Mouse (Mus musculus) Muller cell, postnatal 12 days (primary cell): ENCODE data around the gene Sorl1.
"Not testable (repeated sequence)": the region's sequence is repeated elsewhere in the genome, so short reads cannot be mapped to it uniquely, and the experiment has no call there.

Source experiments
- DNase-seq: peaks from one replicate; pipeline ENCODE4 v3.0.0-alpha.2; 2015; ENCODE audit errors: inconsistent ontology term

The Sorl1 gene

GRCm38 (mm10) chr9:42094028-42094551 is 30.0 kb downstream of the Sorl1 start:
- no peak for DNase-seq

DNA sequence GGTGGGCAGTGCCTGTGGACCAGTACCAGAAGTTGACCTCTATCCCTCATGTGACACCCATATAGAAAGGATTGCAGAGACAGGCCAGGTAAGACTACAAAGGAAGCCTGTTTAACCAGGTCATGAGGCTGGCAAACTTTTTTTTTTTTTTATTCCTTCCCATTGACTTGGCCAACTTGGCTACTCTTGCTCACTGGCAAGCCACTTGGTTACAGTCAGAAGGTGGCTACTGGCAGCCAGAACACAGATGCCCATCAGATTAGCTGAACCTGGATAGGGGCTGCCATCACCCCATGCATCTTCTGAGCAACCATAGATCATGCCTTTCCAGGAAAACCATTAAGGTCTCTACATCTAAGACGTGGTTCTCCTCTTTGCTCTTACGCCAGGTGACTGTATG is 31.3 kb downstream of the Sorl1 start:
- no peak for DNase-seq

DNA sequence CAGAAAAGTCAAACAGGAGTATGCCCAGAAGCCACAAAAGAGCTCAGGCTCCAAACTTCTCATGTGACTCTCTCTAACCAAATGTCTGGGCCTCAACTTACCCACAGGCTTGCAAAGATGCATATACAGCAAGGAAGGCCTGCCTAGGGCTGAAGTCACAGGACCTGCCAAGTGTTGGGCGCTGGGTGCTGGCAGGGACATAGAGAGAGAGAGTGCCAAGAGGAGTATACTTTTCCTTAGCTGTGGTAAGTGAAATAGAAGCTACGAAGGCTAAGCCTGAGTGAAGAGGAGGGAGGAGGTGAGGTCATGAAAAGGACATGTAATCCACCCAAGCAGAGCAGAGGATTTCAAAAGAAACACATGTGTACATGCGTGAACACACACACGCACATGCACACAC is 32.5 kb downstream of the Sorl1 start:
- DNase-seq: no peak

GRCm38 (mm10) chr9:42087921-42088320 is 36.2 kb downstream of the Sorl1 start:
- peak; percentile 86 for DNase-seq

DNA sequence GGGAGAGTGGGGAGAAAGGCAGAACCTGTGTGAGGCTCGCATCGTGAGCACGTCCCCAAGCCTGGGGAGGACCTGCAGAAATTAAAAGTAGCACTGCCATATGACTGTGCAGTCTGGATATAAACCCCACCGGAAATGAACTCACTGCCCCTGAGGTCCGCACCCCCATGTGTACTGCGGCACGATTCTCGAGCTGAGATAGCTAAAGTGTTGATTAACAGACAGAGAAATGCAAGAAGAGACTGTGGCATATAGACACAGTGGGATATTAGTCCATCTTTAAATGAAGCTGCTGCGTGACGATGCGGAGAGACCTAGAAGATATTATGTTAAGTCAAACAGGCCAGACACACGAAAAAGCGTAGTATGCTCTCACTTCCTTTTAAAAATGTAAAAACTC is 38.1 kb downstream of the Sorl1 start:
- DNase-seq: no peak

- DNase-seq: peak; percentile 13
Observed at GRCm38 (mm10) chr9:42083661-42084067, 40.4 kb downstream of the Sorl1 start.

DNA sequence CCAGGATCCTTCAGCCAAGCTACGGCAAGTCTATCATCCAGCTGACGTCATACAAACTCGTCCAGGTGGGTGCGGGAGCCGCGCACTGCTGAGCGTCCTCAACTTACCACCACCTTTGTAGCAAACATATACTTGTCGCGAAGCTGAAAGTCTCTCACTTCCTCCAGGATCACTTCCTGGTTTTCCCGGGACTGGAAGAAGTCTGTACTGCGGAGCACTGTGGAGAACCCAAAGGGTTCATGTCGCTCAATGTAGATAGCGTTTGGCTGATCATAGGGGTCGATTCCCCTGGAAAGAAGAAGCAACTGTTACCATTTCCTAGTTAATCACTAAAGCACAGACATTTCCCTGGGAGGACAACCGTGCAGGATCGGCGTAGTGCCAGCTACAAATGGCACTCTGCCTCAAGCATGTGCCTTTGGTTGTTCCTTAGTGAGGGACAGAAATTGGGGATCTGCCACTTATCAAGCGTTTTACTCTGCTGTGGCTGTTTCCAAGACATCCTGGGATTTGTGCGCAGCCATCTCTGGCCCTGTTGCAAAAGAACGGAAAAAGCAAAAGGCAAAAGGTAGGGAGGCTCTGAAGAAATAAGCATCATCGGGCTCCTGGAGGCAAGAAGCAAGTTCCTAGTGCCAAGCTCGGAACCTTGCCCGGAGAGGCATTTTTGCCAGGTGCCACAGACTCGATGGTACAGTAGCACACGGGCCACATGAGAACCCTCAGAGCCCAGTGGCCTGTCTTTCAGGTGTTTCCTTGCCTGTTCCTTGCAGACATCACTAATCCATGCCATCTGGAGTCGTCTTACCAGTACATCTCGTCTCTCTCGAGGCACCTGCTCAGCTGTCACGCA is 42.2 kb downstream of the Sorl1 start:
- DNase-seq: no peak

GRCm38 (mm10) chr9:42080671-42081070 is 43.4 kb downstream of the Sorl1 start:
- DNase-seq: no peak

DNA sequence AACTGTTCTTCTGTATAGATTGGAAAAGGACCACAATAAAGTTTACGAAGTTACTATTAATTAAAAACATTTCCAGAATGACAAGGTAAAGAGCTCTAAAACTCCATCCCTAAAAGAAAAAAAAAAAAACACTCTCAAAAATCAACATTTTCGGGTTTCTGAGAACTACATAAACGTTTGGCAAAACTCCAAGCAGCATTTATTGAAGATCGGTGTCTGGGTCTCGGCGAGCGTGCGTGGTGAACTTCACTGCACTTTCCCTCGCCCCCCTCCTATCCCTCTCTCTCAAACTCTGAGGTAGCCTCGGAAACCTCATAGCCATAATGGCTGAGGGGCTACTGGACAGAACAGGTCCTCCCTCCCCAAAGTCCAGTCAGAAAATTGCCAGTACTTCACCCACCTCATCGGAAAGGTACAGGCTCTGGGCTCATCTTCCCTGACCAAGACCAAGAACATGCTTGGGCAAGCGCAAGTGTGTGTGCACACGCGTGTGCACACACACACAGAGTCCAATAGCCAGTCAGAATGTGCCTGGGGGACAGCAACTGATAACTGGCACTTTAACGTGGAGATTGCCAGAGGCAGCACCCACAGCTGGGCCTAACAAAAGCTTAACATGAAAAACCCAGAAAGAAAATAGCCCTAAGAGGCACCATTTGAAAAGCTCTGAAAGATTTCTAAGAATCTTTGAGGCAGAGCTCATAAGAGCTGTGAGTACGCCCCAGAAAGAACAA is 46.8 kb downstream of the Sorl1 start:
- DNase-seq: no peak

GRCm38 (mm10) chr9:42076256-42076849 is 47.7 kb downstream of the Sorl1 start:
- no peak for DNase-seq

GRCm38 (mm10) chr9:42075241-42075640 is 48.9 kb downstream of the Sorl1 start:
- DNase-seq: peak; percentile 53

DNA sequence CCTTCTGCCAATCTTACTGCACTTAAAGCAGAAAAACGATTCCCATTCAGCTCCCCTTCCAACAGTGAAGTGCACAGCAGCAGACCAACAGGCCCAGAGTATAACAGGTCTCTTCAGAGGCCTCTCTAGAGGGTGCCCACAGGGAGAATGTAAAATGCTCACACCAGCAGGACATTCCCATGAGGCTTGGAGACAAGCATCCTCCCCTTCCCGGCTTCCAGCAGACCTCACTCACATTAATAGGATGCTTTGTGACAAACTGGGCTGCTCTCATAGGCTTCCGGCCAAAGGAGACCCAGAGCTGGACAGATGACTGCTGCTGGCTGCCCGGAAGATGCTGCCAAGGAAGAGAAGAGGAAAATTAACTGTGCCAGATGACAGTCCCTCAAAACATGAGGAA is 52.1 kb downstream of the Sorl1 start:
- DNase-seq: peak; percentile 91

GRCm38 (mm10) chr9:42070856-42071255 is 53.2 kb downstream of the Sorl1 start:
- DNase-seq: no peak

GRCm38 (mm10) chr9:42069471-42069870 is 54.6 kb downstream of the Sorl1 start:
- no peak for DNase-seq

- no peak for DNase-seq
Observed at GRCm38 (mm10) chr9:42067950-42068349, 56.1 kb downstream of the Sorl1 start.

GRCm38 (mm10) chr9:42065756-42066155 is 58.3 kb downstream of the Sorl1 start:
- DNase-seq: no peak

DNA sequence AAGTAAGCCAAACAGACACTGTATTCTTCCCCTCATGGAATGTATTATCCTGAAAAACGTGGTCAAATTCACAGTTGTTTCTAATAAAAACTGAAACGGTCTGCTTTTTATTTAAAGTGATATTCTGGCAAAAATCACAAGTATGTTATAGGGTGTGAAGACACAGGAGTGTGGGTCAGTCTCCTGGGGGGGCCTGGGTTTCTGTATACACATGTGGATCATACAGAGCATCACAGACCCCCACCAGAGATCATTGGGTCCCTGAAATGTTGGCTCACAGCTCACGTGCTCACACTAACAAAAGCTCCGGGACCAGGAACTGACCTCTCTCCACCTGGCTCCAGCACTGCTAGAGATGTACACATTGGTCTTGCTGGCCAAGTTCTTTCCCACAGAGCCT is 60.7 kb downstream of the Sorl1 start:
- no peak for DNase-seq

- DNase-seq: no peak
Observed at GRCm38 (mm10) chr9:42062269-42062668, 61.8 kb downstream of the Sorl1 start.

DNA sequence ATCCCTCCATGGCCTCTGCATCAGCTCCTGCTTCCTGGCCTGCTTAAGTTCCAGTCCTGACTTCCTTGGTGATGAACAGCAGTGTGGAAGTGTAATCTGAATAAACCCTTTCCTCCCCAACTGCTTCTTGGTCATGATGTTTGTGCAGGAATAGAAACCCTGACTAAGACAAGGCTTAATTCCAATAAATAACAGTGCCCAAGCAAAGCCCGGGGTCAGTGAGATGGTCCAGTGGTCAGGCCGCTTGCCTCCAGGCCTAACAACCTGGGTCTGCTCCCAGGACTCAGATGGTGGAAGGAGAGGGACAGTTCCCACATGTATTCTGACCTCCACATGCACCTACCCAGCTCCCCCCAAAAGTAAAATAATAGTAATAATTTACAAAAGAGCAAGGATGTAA is 65.1 kb downstream of the Sorl1 start:
- DNase-seq: not testable (repeated sequence)

GRCm38 (mm10) chr9:42056591-42056990 is 67.5 kb downstream of the Sorl1 start:
- DNase-seq: no peak

DNA sequence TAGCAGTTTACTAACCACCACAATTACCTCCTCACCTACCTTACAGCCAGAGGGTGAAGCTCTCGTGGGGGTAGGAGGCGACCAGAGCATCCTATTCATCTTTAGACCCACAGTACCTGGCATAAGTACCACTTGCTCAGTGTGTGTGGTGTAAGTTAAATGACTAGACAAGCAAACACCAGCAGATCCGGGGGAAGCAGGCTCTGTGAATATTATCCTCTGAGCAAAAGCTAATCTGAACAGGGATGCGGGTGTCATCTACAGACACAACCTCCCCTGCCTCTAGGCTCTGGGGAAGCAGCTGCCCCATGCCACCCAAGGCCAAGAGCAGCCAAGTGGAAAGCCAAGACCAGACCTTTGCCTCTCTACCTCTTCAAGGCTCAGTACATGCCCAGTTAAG is 68.7 kb downstream of the Sorl1 start:
- no peak for DNase-seq
